In the genomic region with DNA sequence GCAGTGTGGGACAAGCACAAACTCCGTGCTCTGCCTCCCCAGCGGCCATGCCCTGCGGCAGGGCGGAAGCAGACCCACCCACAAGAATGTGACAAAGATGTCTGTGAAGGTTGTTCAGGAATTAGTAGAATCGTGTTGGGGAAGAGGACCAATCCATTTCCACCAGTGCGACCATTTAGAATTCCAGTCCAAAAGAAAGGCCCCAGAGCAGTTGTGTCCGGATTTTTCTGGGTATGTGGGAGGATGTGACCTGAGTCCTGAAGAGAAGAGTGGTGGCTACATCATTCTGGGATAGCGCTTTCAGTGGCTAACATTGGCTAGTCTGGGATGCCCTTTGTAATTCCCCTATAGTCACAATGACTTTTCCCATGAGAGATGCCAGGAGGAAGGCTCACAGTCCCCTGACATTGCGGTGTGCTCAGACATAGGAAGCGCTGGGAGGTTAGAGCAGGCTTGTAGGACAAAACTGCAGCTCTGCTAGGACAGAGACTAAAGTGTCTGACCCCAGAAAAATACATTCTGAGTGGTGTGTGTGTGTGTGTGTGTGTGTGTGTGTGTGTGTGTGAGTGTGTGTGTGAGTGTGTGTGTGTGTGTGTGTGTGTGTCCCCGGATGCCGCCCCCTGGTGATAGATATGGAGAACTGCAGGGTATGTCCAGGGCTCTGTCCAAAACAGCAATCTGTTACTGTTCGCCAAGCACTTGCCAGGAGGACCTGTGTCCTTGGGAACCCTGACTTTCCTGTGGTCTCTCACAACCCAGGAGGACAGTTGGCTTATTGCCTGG, we compare ENCODE assay signal across 19 mouse cellular contexts. TPM values are rescaled to one million over a fixed set of nuclear protein-coding genes. Genes with fewer than 3 reads are reported as not detected.
DNase-seq lines count a peak whose midpoint lies in the region; ATAC-seq and TF ChIP-seq lines count a peak whose summit lies in the region.
"Had no signal": no experiment of that assay in that cellular context is flagged by ENCODE, and none has a peak within 500 bp of the region (broad histone marks: within the 10 kb centered on the region; RNA-seq: fewer than 3 reads in every experiment).

No protein-coding gene starts in this region.

- H3K27ac ChIP-seq in kidney, postnatal 0 days, result no peak overlapping the region
- H3K27ac ChIP-seq in testis, adult 2 months (ENCODE audit: control insufficient read depth, insufficient read depth, low read depth, low read length), result no peak overlapping the region
- no peak overlapping the region for H3K27ac ChIP-seq in stomach, postnatal 0 days (replicated peaks)
- H3K27ac ChIP-seq: embryonic facial prominence, embryonic 12.5 days; forebrain, embryonic 15.5 days; heart, embryonic 15.5 days; hindbrain, embryonic 14.5 days; liver, embryonic 13.5 days had no signal

- no peak overlapping the region for H3K9ac ChIP-seq in kidney, postnatal 0 days (ENCODE audit: low read depth, low read length)
- no peak overlapping the region for H3K9ac ChIP-seq in stomach, postnatal 0 days (ENCODE audit: low read length)
- H3K9ac ChIP-seq: embryonic facial prominence, embryonic 12.5 days; forebrain, embryonic 15.5 days; heart, embryonic 15.5 days; hindbrain, embryonic 14.5 days; liver, embryonic 13.5 days had no signal

- no peaks in the 10 kb centered on the region for H3K27me3 ChIP-seq in kidney, postnatal 0 days (ENCODE audit: insufficient read depth, low read length)
- H3K27me3 ChIP-seq in testis, adult 2 months (ENCODE audit: control insufficient read depth, insufficient read depth, low read length), result no peaks in the 10 kb centered on the region
- no peaks in the 10 kb centered on the region for H3K27me3 ChIP-seq in stomach, postnatal 0 days (ENCODE audit: control insufficient read depth, insufficient read depth, low read length)
- H3K27me3 ChIP-seq: embryonic facial prominence, embryonic 12.5 days; forebrain, embryonic 15.5 days; heart, embryonic 15.5 days had no signal

- H3K4me3 ChIP-seq in kidney, postnatal 0 days (replicated peaks; ENCODE audit: low read depth, low read length), result no peak overlapping the region
- no peak overlapping the region; the same call in 1 of the 2 replicates for H3K4me3 ChIP-seq in testis, adult 2 months (ENCODE audit: control insufficient read depth, low read depth, low read length)
- H3K4me3 ChIP-seq in stomach, postnatal 0 days (ENCODE audit: low read depth, low read length), result no peak overlapping the region
- H3K4me3 ChIP-seq: embryonic facial prominence, embryonic 12.5 days; forebrain, embryonic 15.5 days; heart, embryonic 15.5 days; liver, embryonic 13.5 days had no signal

- H3K9me3 ChIP-seq in kidney, postnatal 0 days (replicated peaks; ENCODE audit: low read length), result no peaks in the 10 kb centered on the region
- no peaks in the 10 kb centered on the region for H3K9me3 ChIP-seq in stomach, postnatal 0 days (ENCODE audit: control insufficient read depth, low read length)
- H3K9me3 ChIP-seq: embryonic facial prominence, embryonic 12.5 days; forebrain, embryonic 15.5 days; heart, embryonic 15.5 days; liver, embryonic 13.5 days had no signal

- no peak for TF ChIP-seq POLR2A in testis, adult 2 months (IDR thresholded peaks at IDR 0.05; ENCODE audit: control insufficient read depth, low read depth, low read length)

- DNase-seq in cerebellum, postnatal 10 days, result peak; percentile 24 to 32
- DNase-seq in cerebellum, adult 11 months, result no peak
- no peak for DNase-seq in kidney, postnatal 0 days (ENCODE audit: low spot score)
- no peak for DNase-seq in kidney, adult 11 months
- no peak for DNase-seq in testis, postnatal 14 days (ENCODE audit: low spot score)
- DNase-seq in stomach, postnatal 0 days (ENCODE audit: low spot score), result no peak
- DNase-seq in kidney, postnatal 36 days, result no peak
- DNase-seq: adrenal gland, postnatal 10 days; cerebellum, adult 18-20 months; heart, adult 18-20 months; kidney, adult 9 months; liver, embryonic 13.5 days; lung, postnatal 36 days had no signal

- H3K4me1 ChIP-seq in kidney, postnatal 0 days (replicated peaks; ENCODE audit: insufficient read depth, low read length), result 0 out of 2 replicates have a peak, but pooled peaks cover 4% of the 10 kb centered on the region
- H3K4me1 ChIP-seq in testis, adult 2 months (ENCODE audit: control insufficient read depth, insufficient read depth, low read length), result peaks cover 5% of the 10 kb centered on the region
- H3K4me1 ChIP-seq in stomach, postnatal 0 days (replicated peaks; ENCODE audit: control insufficient read depth, insufficient read depth), result no peaks in the 10 kb centered on the region
- H3K4me1 ChIP-seq: forebrain, embryonic 15.5 days; liver, embryonic 13.5 days had no signal

- ATAC-seq in kidney, postnatal 0 days (replicated peaks; ENCODE audit: low FRiP score, low read depth), result no peak
- no peak for ATAC-seq in stomach, postnatal 0 days (ENCODE audit: low FRiP score, low TSS enrichment)
- ATAC-seq: forebrain, embryonic 15.5 days had no signal

- H3K4me2 ChIP-seq in kidney, postnatal 0 days (ENCODE audit: low read length), result no peak overlapping the region
- no peak overlapping the region for H3K4me2 ChIP-seq in stomach, postnatal 0 days (replicated peaks; ENCODE audit: low read depth)
- H3K4me2 ChIP-seq: embryonic facial prominence, embryonic 12.5 days; forebrain, embryonic 15.5 days; heart, embryonic 15.5 days; hindbrain, embryonic 14.5 days; liver, embryonic 13.5 days had no signal

- no peak for TF ChIP-seq EP300 in stomach, postnatal 0 days (optimal IDR thresholded peaks at IDR 0.05)

- TF ChIP-seq CTCF in kidney, postnatal 0 days (IDR thresholded peaks at IDR 0.05; ENCODE audit: low read depth), result peak; percentile 25; the same call in 1 of the 2 replicates
- peak; percentile 48 for TF ChIP-seq CTCF in testis, adult 2 months (IDR thresholded peaks at IDR 0.05; ENCODE audit: control insufficient read depth, insufficient read depth, insufficient replicate concordance, low read depth, low read length)
- peak; percentile 35 for TF ChIP-seq CTCF in stomach, postnatal 0 days (IDR thresholded peaks at IDR 0.05; ENCODE audit: low read depth)

- 76% methylated on average over 13 of the region's 13 CpGs for WGBS in kidney, postnatal 0 days
- 72% methylated on average over 13 of the region's 13 CpGs for WGBS in stomach, postnatal 0 days

- no peaks in the 10 kb centered on the region for H3K36me3 ChIP-seq in kidney, postnatal 0 days (ENCODE audit: insufficient read depth, low read length)
- H3K36me3 ChIP-seq in testis, adult 2 months (ENCODE audit: control insufficient read depth, insufficient read depth, low read length), result no peaks in the 10 kb centered on the region
- no peaks in the 10 kb centered on the region for H3K36me3 ChIP-seq in stomach, postnatal 0 days (ENCODE audit: control insufficient read depth, insufficient read depth, low read length)
- H3K36me3 ChIP-seq: embryonic facial prominence, embryonic 12.5 days; forebrain, embryonic 15.5 days; heart, embryonic 15.5 days; liver, embryonic 13.5 days had no signal

RNA-seq across cellular contexts. Expression of a gene that starts 8.9 kb away (rescaled TPM):
- polyA plus RNA-seq in kidney, postnatal 0 days (2015; fragmentation: Nextera tagmentation; extraction: Ambion mirVana), result not detected in 2 replicates
- polyA plus RNA-seq in testis, adult 2 months (2012; rRNA removed), result not detected in 2 replicates
- polyA plus RNA-seq in stomach, postnatal 0 days (2015; fragmentation: Nextera tagmentation; extraction: Ambion mirVana), result not detected in 2 replicates
- polyA plus RNA-seq: embryonic facial prominence, embryonic 12.5 days; heart, embryonic 15.5 days; hindbrain, embryonic 14.5 days; liver, embryonic 13.5 days had no signal

RNA-seq across cellular contexts. Expression of a gene that starts 25.4 kb away (rescaled TPM):
- polyA plus RNA-seq in kidney, postnatal 0 days (2015; fragmentation: Nextera tagmentation; extraction: Ambion mirVana), result 262 and 263 TPM in 2 replicates
- polyA plus RNA-seq in testis, adult 2 months (2012; rRNA removed), result 240 and 279 TPM in 2 replicates
- 225 and 229 TPM in 2 replicates for polyA plus RNA-seq in stomach, postnatal 0 days (2015; fragmentation: Nextera tagmentation; extraction: Ambion mirVana)

RNA-seq across cellular contexts. Expression of a gene that starts 37.3 kb away (rescaled TPM):
- not detected in 2 replicates for polyA plus RNA-seq in kidney, postnatal 0 days (2015; fragmentation: Nextera tagmentation; extraction: Ambion mirVana)
- 0.10 TPM in 1 of 2 replicates, not detected in the other for polyA plus RNA-seq in testis, adult 2 months (2012; rRNA removed)
- not detected in 2 replicates for polyA plus RNA-seq in stomach, postnatal 0 days (2015; fragmentation: Nextera tagmentation; extraction: Ambion mirVana)
- polyA plus RNA-seq: embryonic facial prominence, embryonic 12.5 days; forebrain, embryonic 15.5 days; hindbrain, embryonic 14.5 days; liver, embryonic 13.5 days; neural tube, embryonic 14.5 days had no signal

Comparison
In these comparisons a context has a peak if more than half of its experiments do, and no peak if none do; other contexts are left out.
1. DNase-seq: peak in cerebellum, postnatal 10 days (2 of 2); none in cerebellum, adult 11 months (single experiment), kidney, postnatal 0 days (single experiment), kidney, adult 11 months (single experiment), testis, postnatal 14 days (single experiment), stomach, postnatal 0 days (single experiment) and kidney, postnatal 36 days (0 of 2).
2. Peak in every context shown above with its lines, with median percentiles within 50 percentile points of each other: CTCF ChIP-seq.